Mouse (Mus musculus) cerebral cortex, adult 2 months (tissue): ENCODE results near the gene Tgm2.

Experiments used
- WGBS: fragments of 180-500 bp; shearing (Covaris S2); methylation state at CpG from one replicate; pipeline ENCODE4 v1.1.7; 2018; 5-methylcytosine and 5-hydroxymethylcytosine counted together

Gene Tgm2

GRCm38 (mm10) chr2:158141271-158141670 is 5.0 kb downstream of the Tgm2 start:
- 70% methylated on average over 7 of the region's 7 CpGs for WGBS

- 81% methylated on average over 5 of the region's 5 CpGs for WGBS
Measured at GRCm38 (mm10) chr2:158140664-158141063, 5.6 kb downstream of the Tgm2 start.

- 28% methylated on average over 7 of the region's 7 CpGs for WGBS
Measured at GRCm38 (mm10) chr2:158139628-158140027, 6.6 kb downstream of the Tgm2 start.

- WGBS, result 94% methylated on average over 9 of the region's 9 CpGs
Measured at GRCm38 (mm10) chr2:158138778-158139177, 7.5 kb downstream of the Tgm2 start.

GRCm38 (mm10) chr2:158137771-158138170 is 8.5 kb downstream of the Tgm2 start:
- 80% methylated on average over 12 of the region's 12 CpGs for WGBS

GRCm38 (mm10) chr2:158136205-158136604 is 10.0 kb downstream of the Tgm2 start:
- 50% methylated on average over 7 of the region's 7 CpGs for WGBS

- 74% methylated on average over 6 of the region's 6 CpGs for WGBS
Measured at GRCm38 (mm10) chr2:158133050-158133449, 13.2 kb downstream of the Tgm2 start.

- 91% methylated on average over 10 of the region's 10 CpGs for WGBS
Measured at GRCm38 (mm10) chr2:158132320-158132719, 13.9 kb downstream of the Tgm2 start.

- 91% methylated on average over 13 of the region's 13 CpGs for WGBS
Measured at GRCm38 (mm10) chr2:158131197-158131835, 14.9 kb downstream of the Tgm2 start.

GRCm38 (mm10) chr2:158130391-158130986 is 15.7 kb downstream of the Tgm2 start:
- WGBS, result 65% methylated on average over 5 of the region's 5 CpGs

- WGBS, result 90% methylated on average over 16 of the region's 16 CpGs
Measured at GRCm38 (mm10) chr2:158129291-158130002, 16.8 kb downstream of the Tgm2 start.

GRCm38 (mm10) chr2:158128461-158129130 is 17.6 kb downstream of the Tgm2 start:
- WGBS, result 74% methylated on average over 8 of the region's 8 CpGs

GRCm38 (mm10) chr2:158127872-158128271 is 18.4 kb downstream of the Tgm2 start:
- 91% methylated on average over 7 of the region's 7 CpGs for WGBS

- 98% methylated on average over 6 of the region's 6 CpGs for whole genome bisulfite sequencing
Measured at GRCm38 (mm10) chr2:158127245-158127644, 19.0 kb downstream of the Tgm2 start.

GRCm38 (mm10) chr2:158122814-158123213 is 23.4 kb downstream of the Tgm2 start:
- WGBS, result 72% methylated on average over 6 of the region's 6 CpGs

- WGBS, result 58% methylated on average over 12 of the region's 12 CpGs
Measured at GRCm38 (mm10) chr2:158121645-158122326, 24.4 kb downstream of the Tgm2 start.

GRCm38 (mm10) chr2:158120868-158121267 is 25.4 kb downstream of the Tgm2 start:
- 75% methylated on average over 3 of the region's 3 CpGs for WGBS

- WGBS, result 84% methylated on average over 8 of the region's 8 CpGs
Measured at GRCm38 (mm10) chr2:158120211-158120610, 26.0 kb downstream of the Tgm2 start.

GRCm38 (mm10) chr2:158119145-158119544 is 27.1 kb downstream of the Tgm2 start:
- WGBS, result 94% methylated on average over 4 of the region's 4 CpGs

GRCm38 (mm10) chr2:158116653-158117052 is 29.6 kb downstream of the Tgm2 start:
- WGBS, result 62% methylated on average over 6 of the region's 6 CpGs

GRCm38 (mm10) chr2:158115838-158116453 is 30.3 kb downstream of the Tgm2 start:
- 90% methylated on average over 3 of the region's 3 CpGs for WGBS
